Mouse (Mus musculus) lung, embryonic 16.5 days (tissue): ENCODE data around the gene Myo19. TPM values are rescaled to one million over a fixed set of nuclear protein-coding genes. Genes with fewer than 3 reads are reported as not detected.

Source experiments
- ATAC-seq: fragments of 200-750 bp; cut with Nextera tagmentation; 2 replicates; pipeline ENCODE4 v1.8.0; 2017; ENCODE audit warnings: low read depth, mild to moderate bottlenecking, moderate library complexity
- H3K27ac ChIP-seq: fragments of 300-500 bp; sonication (generic); 2 replicates; pipeline ENCODE4 v1.5.1; 2014; ENCODE audit warnings: mild to moderate bottlenecking, control low read depth, low read length
- H3K27me3 ChIP-seq: fragments of 300-500 bp; sonication (generic); 2 replicates; pipeline ENCODE4 v1.6.1; 2014; ENCODE audit warnings: low read depth, low read length, mixed read lengths; ENCODE audit not compliant: control insufficient read depth, insufficient read depth
- H3K36me3 ChIP-seq: fragments of 300-500 bp; sonication (generic); 2 replicates; pipeline ENCODE4 v1.6.1; 2014; ENCODE audit warnings: low read length; ENCODE audit not compliant: control insufficient read depth, insufficient read depth
- H3K4me1 ChIP-seq: fragments of 300-500 bp; sonication (generic); replicated peaks from 2 replicates; pipeline ENCODE4 v1.6.1; 2014; ENCODE audit warnings: low read length, mixed read lengths; ENCODE audit not compliant: control insufficient read depth, insufficient read depth
- H3K4me2 ChIP-seq: fragments of 300-500 bp; sonication (generic); 2 replicates; pipeline ENCODE4 v1.6.1; 2014; ENCODE audit warnings: low read depth, low read length, control low read depth
- H3K4me3 ChIP-seq: fragments of 300-500 bp; sonication (generic); 2 replicates; pipeline ENCODE4 v1.5.1; 2014; ENCODE audit warnings: mild to moderate bottlenecking, low read length, control low read depth
- H3K9ac ChIP-seq: fragments of 300-500 bp; sonication (generic); 2 replicates; pipeline ENCODE4 v1.6.1; 2014; ENCODE audit warnings: low read length, control low read depth
- H3K9me3 ChIP-seq: fragments of 300-500 bp; sonication (generic); 2 replicates; pipeline ENCODE4 v1.6.1; 2016; ENCODE audit warnings: low read length; ENCODE audit not compliant: control insufficient read depth
- WGBS: fragments of 180-500 bp; shearing (Covaris S2); extraction: QIAGEN DNeasy Blood & Tissue Kit; methylation state at CpG from one replicate; pipeline ENCODE4 v1.1.7; 2014; 5-methylcytosine and 5-hydroxymethylcytosine counted together
- polyA plus RNA-seq: library from polyadenylated mRNA; unstranded; fragments of >200 nt; fragmentation: Nextera tagmentation; extraction: Ambion mirVana; gene quantifications from 2 replicates; pipeline ENCODE4 v1.2.1, GENCODE M21; 2015

Gene Myo19
- polyA plus RNA-seq, 1 experiment from 2014 or later, result 8.4 TPM

DNA sequence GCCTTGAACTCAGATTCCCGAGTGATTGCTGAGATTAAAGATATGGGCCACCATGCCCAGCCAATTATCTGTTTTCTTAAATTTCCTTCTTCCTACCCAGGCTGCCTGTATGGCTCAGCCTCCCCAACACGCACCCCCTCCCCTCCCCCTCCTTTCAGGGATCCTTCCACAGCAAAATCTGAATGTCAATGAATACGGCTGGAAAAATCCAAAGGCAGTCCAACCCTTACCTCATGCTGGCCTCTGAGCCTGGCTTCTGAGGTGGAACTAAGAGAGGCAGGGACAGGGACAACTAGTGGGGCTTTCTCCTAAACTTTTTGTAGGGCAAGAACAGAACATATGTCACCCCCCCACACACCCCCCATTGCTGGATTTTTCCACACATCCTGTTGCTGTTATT, 68.2 kb downstream of the Myo19 start:
- peaks cover 3% of the 10 kb centered on the region; the same call in 1 of the 2 replicates for H3K4me1 ChIP-seq

DNA sequence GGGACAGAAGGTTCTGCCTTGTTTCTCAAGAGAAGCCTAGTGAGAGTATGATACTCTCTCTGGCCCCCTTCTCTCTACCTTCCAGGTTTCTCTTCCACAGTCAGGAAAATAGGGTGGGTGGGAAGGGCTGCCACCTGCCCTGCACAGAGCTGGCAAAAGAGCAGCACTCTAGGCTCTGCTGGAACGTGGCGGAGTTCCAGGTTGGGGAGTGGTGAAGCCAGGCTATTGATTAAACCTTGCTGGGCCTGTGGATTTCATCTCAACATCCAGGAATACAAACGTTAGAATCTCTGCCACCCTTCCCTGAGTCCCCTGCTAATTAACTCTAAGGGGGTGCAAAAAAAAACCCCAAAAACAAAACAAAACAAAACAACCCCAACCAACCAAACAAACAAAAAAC, 68.6 kb downstream of the Myo19 start:
- H3K4me3 ChIP-seq, result no peak overlapping the region
- peaks cover 5% of the 10 kb centered on the region; the same call in 1 of the 2 replicates for H3K4me1 ChIP-seq
- H3K9ac ChIP-seq, result no peak overlapping the region
- no peaks in the 10 kb centered on the region for H3K9me3 ChIP-seq
- H3K4me2 ChIP-seq, result no peak overlapping the region
- H3K36me3 ChIP-seq, result no peaks in the 10 kb centered on the region
- no peak for ATAC-seq
- H3K27me3 ChIP-seq, result peaks cover 3% of the 10 kb centered on the region; the same call in 1 of the 2 replicates
- H3K27ac ChIP-seq, result no peak overlapping the region
- 35% methylated on average over 3 of the region's 3 CpGs for WGBS

More for the DNA sequence above, 68.2 kb downstream of the Myo19 start:
- WGBS, result 55% methylated on average over 3 of the region's 3 CpGs
- Histone ChIP-seq H3K9ac (no peak overlapping the region), H3K9me3 (no peaks in the 10 kb centered on the region), H3K27me3 (peaks cover 3% of the 10 kb centered on the region; the same call in 1 of the 2 replicates), H3K27ac (no peak overlapping the region), H3K4me2 (no peak overlapping the region), H3K36me3 (no peaks in the 10 kb centered on the region), H3K4me3 (no peak overlapping the region)
- no peak for ATAC-seq

DNA sequence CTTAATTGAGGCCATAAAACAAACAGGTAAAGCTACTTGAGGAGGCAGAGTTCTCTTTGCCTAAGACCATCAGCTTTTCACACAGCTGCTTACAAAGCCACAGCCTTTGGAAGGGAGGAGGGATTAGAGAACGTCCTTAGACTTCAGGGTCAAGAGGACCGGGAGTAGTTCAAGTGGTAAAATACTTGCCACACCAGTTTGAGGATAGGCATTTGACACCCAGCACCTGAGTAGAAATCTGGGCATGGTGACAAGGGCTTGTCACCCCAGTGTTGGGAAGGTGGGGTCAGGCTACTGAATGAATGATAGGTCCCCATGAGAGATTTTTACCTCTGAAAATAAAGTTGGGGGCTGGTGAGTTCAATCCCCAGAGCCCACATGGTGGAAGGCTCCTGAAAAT, 72.7 kb downstream of the Myo19 start:
- ATAC-seq, result peak; percentile 89
- Histone ChIP-seq H3K9me3 (no peaks in the 10 kb centered on the region), H3K36me3 (no peaks in the 10 kb centered on the region), H3K27me3 (peaks cover 17% of the 10 kb centered on the region), H3K4me3 (no peak overlapping the region), H3K4me2 (no peak overlapping the region; the same call in 1 of the 2 replicates), H3K4me1 (peaks cover 7% of the 10 kb centered on the region), H3K27ac (no peak overlapping the region), H3K9ac (no peak overlapping the region)
- WGBS, result 27% methylated on average over 2 of the region's 2 CpGs

- H3K9ac ChIP-seq, result no peak overlapping the region
- H3K4me3 ChIP-seq, result no peak overlapping the region
- no peak overlapping the region for H3K4me2 ChIP-seq
- no peak overlapping the region for H3K27ac ChIP-seq
- no peaks in the 10 kb centered on the region for H3K36me3 ChIP-seq
- 25% methylated on average over 5 of the region's 5 CpGs for WGBS
- peaks cover 25% of the 10 kb centered on the region for H3K4me1 ChIP-seq
- no peak for ATAC-seq
- peaks cover 37% of the 10 kb centered on the region for H3K27me3 ChIP-seq
- H3K9me3 ChIP-seq, result no peaks in the 10 kb centered on the region
Observed at GRCm38 (mm10) chr11:84956400-84956799, 76.5 kb downstream of the Myo19 start.

DNA sequence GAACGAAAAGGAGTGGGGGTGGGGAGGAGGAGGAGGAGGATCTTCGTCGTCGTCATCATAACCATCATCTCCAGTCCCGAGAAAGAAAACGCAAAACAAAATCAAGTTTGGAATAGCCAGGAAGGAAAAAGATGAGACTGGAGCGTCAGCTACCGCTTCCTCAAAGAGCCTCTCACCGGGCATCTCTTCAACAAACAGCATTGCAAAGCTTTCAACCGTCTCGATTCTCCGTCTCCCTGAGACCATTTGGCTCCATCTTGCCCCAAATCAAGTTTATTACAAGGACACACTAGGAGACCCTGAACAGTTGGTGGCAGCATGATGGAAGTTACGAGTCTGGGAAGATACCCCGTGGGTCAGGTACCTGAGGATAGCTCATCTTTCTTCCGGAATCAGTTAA, 77.2 kb downstream of the Myo19 start:
- peak overlapping the region; percentile 45 for H3K4me2 ChIP-seq
- no peak overlapping the region for H3K27ac ChIP-seq
- no peak overlapping the region for H3K9ac ChIP-seq
- 5% methylated on average over 15 of the region's 15 CpGs for WGBS
- ATAC-seq, result no peak
- H3K27me3 ChIP-seq, result peaks cover 37% of the 10 kb centered on the region
- H3K9me3 ChIP-seq, result no peaks in the 10 kb centered on the region
- H3K36me3 ChIP-seq, result no peaks in the 10 kb centered on the region
- peaks cover 24% of the 10 kb centered on the region for H3K4me1 ChIP-seq
- peak overlapping the region; percentile 33 for H3K4me3 ChIP-seq

DNA sequence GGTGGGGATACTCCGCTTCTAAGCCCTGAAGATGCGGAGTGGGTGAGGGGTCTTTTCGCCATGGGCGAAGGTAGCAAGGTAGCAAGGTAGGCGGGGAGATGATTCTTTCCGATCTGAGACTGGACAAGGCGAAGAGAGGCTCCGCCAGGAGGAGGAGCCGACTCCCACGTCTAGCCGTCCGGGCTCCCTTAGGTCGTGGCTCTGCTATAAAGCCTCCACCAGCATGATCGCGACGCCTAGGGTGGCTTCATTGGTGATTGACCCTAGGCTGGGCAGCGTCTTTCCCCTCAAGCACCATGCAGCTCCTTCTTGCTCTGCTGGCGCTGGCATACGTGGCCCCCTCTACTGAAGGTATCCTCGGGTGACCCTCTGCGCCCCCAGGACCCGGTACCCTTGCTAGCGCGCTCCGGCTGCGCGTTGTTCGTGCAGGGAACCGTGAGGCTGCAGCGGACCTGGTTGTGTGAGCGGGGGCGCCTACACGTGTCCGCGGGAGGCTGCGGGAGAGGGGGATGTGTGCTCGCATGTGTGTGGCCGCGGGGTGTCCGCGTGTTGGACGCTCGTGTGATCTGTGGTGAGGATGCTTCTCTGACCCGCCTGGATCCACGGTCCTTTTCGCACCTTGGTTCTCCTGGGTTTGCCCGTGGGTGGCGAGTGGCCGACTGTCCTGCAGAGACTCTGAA, 77.8 kb downstream of the Myo19 start, which contains the start of gene Car4:
Gene Car4 (plus strand): TSS at position 196 of the 680 bp plus-strand sequence.
- no peak within 1 kb of the TSS for H3K9ac ChIP-seq
- 1% methylated on average over 49 of the region's 49 CpGs for WGBS
- no peak within 1 kb of the TSS for H3K27ac ChIP-seq

DNA sequence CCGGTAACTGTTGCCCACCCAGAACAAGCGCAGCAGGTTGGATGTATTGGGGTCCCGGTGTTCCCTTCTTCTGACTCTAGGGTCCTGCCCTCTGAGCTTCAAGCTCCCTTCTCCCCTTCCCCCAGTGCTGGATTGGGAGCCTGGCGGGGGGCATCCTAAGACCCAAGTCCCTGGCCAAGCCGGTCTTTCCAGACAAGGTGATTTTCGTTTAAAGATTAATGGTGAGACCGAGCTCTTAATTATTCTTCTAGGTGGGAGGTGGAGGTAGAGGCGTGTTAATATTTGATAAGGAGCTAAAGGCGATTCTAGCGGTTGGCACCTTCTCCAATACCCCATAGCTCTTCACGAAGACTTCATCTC, 78.3 kb downstream of the Myo19 start:
- peaks cover 21% of the 10 kb centered on the region for H3K4me1 ChIP-seq
- H3K36me3 ChIP-seq, result no peaks in the 10 kb centered on the region
- ATAC-seq, result no peak
- H3K4me2 ChIP-seq, result peak overlapping the region; percentile 45; the same call in 1 of the 2 replicates
- H3K9me3 ChIP-seq, result no peaks in the 10 kb centered on the region
- H3K4me3 ChIP-seq, result no peak overlapping the region; the same call in 1 of the 2 replicates
- H3K27me3 ChIP-seq, result peaks cover 37% of the 10 kb centered on the region
- 2% methylated on average over 11 of the region's 11 CpGs for WGBS
- H3K27ac ChIP-seq, result no peak overlapping the region
- H3K9ac ChIP-seq, result no peak overlapping the region

More for the DNA sequence above, 77.8 kb downstream of the Myo19 start, which contains the start of gene Car4:
- no peak for ATAC-seq
- Histone ChIP-seq H3K4me3 (peak within 1 kb of the TSS; percentile 33), H3K4me2 (peak within 1 kb of the TSS; percentile 45), H3K36me3 (no peaks in the 10 kb centered on the region), H3K27me3 (peaks cover 37% of the 10 kb centered on the region), H3K9me3 (no peaks in the 10 kb centered on the region), H3K4me1 (peaks cover 23% of the 10 kb centered on the region)

- Histone ChIP-seq H3K9me3 (no peaks in the 10 kb centered on the region), H3K4me1 (peaks cover 20% of the 10 kb centered on the region), H3K9ac (no peak overlapping the region), H3K36me3 (no peaks in the 10 kb centered on the region), H3K27me3 (peaks cover 37% of the 10 kb centered on the region), H3K4me3 (no peak overlapping the region), H3K27ac (no peak overlapping the region), H3K4me2 (no peak overlapping the region)
- ATAC-seq, result no peak
- 31% methylated on average over 5 of the region's 5 CpGs for WGBS
Observed at GRCm38 (mm10) chr11:84959181-84959580, 79.2 kb downstream of the Myo19 start.

GRCm38 (mm10) chr11:84959701-84960181, 79.8 kb downstream of the Myo19 start:
- 4% methylated on average over 9 of the region's 9 CpGs for WGBS
- Histone ChIP-seq H3K4me1 (peaks cover 20% of the 10 kb centered on the region), H3K36me3 (no peaks in the 10 kb centered on the region), H3K9ac (no peak overlapping the region), H3K9me3 (no peaks in the 10 kb centered on the region), H3K4me3 (no peak overlapping the region), H3K27ac (no peak overlapping the region), H3K27me3 (peaks cover 37% of the 10 kb centered on the region), H3K4me2 (no peak overlapping the region)
- peak; percentile 34; the same call in 1 of the 2 replicates for ATAC-seq
